Mouse (Mus musculus) stomach, postnatal 0 days (tissue): ENCODE results near the gene Gm7324.
"Not testable (repeated sequence)": the region's sequence is repeated elsewhere in the genome, so short reads cannot be mapped to it uniquely, and the experiment has no call there.

Experiments used
- CTCF ChIP-seq: IDR thresholded peaks from 2 replicates; pipeline ENCODE4 v1.5.1; 2016; ENCODE audit warnings: antibody characterized with exemption, low read depth, mild to moderate bottlenecking, moderate library complexity
- EP300 ChIP-seq: optimal IDR thresholded peaks from 2 replicates; pipeline ENCODE3; 2016; ENCODE audit warnings: antibody characterized with exemption

GRCm38 (mm10) chr14:43697621-43698020 is at the start of gene Gm7324:
- TF ChIP-seq EP300, CTCF: not testable (repeated sequence)
